Mouse (Mus musculus) urinary bladder, postnatal 10 days (tissue): Measurements from ENCODE around the gene Csgalnact2.

Source experiments
- DNase-seq: peaks from one replicate; pipeline ENCODE4 v3.0.0; 2022; ENCODE audit warnings: low spot score

The Csgalnact2 gene

DNA sequence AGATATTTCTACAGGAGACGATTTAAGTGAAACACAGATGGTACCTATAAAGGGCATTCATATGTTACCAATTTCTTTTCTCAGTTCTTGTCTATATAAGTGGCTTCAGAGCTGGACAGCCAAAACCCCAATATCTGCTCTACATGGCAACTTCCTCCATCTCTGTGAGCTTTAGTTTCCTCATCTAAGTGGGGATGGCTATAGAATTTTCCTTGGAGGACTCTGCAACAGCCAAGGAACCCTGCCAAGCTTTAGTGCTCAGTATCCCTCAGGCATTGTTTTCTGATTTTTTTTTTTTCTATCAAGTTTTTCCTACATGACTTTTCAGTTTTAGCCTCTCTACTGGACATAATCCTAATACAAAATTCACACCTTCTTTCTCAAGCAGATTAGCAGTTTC is 4.5 kb downstream of the Csgalnact2 start:
- DNase-seq, result no peak

DNA sequence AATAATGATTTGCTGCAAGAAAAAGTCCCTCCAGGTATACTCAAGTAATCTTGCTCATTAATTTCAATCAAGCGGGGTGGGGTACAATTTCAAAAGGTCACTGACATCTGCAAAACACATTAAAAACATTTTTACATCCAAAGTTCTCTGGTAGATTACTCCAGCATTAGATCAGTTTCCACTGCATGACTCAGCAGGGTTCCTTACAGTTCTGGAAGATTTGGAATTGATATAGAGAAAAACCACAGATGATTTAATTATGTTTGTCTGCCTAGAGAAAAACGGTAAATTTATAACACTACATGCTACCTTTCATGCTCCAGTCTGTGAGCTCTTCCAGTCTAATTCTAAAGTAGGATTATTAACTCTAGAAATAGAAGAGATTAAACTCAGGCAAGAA is 8.9 kb downstream of the Csgalnact2 start:
- DNase-seq, result no peak

DNA sequence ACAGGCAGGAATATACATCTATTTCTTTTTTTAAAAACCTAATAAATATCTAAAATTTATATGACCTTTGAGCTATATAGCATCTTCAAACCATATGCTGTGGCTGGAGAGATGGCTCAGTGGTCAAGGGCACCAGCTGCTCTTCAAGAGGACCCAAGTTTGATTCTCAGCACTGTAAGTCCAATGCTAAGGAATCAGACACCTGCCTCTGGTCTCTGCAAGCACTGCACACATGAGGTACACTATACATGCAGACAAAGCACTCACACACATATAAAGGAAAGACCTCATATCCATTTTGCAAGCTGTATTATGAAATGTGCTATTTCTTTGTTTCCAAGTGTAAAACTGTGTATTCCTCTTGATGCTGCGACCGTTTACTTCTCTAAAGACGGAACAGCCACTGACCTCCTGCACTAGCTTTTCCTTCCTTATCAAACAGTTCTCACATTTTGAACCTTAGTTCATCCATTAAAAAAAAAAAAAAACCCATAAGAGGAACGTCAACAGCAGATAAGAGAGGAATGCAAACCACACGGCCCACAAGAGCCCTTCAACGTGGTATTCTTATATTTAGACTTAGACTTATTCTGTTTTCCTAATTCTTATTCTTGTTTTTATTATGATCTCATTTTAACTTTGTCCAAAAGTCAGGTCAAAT is 11.0 kb downstream of the Csgalnact2 start:
- no peak for DNase-seq

DNA sequence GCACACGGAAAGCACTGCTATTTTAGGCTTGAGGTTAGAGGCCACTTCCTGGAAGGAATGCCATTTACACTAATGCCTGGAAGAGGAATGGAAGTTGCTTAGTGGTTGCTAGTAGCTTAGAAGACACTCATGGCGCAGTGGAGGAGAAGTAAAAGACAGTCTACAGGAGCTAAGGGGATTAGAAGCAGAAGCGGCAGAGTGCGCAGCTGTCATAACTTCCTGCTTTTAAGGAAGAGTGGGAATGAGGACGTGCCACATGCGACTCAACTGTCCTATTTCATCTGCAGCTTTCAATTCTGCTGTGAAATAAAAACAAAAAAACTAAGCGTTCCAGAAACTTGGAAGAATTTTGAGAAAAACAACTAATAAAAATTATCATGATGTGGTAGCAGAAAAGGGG is 11.7 kb downstream of the Csgalnact2 start:
- DNase-seq, result no peak

DNA sequence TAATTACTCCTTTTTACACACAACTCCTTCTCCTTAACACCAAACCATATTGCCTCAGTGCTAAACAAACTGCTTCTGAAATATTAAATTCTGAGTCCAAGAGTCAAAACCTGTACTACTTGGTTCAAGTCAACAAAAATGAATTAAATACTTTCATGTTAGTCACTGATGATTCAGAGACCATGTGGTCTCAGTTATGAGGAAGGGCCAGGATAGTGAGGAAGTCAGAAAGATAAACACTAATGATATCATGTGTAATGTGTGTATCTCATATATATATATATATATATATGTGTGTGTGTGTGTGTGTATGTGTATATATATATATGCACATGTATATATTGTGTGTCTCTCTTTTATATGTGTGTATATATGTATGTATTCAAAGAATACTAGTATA is 12.4 kb downstream of the Csgalnact2 start:
- DNase-seq, result no peak

DNA sequence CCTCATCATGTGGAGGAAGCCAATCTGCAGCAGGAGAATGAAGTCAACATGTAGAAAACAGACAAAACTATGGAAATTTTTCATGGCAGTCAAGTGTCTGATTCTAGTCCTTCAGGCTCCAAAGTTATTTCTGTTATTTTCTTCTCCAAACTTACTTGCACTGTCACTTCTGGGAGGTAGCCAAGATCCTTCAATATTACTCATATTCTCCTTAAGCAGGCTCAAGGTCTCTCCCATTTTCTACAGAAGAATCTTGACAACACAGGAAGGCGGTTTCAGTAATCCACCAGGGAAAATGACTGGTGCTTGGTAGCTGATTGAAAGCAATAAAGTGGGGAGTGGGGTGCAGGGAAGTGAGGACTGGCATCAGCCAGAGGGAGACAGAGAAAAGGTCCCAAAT is 16.2 kb downstream of the Csgalnact2 start:
- DNase-seq, result no peak

DNA sequence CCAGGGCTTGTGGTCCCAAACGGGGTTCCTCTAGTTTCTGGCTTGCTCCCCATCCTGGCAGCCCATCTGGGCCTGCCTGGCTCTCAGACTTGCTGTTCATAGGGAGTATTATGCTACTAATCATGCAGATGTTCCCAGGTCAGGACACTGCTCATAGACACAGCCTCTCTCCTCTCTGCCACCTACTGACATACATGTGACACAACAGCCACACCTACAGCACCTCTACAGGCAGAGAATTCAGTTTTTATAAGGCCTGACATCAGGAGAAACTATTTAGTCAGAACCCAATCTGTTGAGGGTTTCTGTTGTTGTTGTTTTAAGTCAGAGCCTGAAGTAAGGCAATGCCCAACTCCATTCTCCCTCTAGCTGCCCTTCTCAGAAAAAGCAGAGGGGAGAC is 27.1 kb downstream of the Csgalnact2 start:
- DNase-seq, result no peak

DNA sequence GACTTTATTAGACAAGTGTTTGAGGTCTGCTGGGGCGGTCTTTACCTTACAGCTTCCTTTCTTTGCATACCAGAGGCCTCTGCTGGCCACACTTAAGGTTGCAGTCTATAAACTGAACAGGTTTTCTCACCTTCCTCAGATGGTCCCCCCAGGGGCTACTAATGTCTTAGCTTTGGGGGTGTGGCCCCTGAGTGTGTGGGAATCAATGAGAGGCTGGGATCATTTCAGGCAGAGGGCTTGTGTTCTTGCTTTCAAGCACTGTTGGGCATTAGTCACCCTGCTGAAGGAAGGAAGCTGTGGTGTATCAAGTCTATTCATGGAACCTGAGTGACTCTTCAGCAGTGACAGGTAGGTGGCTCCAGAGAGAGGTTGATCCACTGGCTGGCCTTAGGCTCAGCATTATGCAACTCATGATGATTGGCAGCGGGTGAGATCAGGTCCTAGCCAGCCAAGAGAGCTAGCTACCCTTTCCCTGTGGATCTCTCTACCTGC is 39.6 kb downstream of the Csgalnact2 start:
- DNase-seq, result no peak

DNA sequence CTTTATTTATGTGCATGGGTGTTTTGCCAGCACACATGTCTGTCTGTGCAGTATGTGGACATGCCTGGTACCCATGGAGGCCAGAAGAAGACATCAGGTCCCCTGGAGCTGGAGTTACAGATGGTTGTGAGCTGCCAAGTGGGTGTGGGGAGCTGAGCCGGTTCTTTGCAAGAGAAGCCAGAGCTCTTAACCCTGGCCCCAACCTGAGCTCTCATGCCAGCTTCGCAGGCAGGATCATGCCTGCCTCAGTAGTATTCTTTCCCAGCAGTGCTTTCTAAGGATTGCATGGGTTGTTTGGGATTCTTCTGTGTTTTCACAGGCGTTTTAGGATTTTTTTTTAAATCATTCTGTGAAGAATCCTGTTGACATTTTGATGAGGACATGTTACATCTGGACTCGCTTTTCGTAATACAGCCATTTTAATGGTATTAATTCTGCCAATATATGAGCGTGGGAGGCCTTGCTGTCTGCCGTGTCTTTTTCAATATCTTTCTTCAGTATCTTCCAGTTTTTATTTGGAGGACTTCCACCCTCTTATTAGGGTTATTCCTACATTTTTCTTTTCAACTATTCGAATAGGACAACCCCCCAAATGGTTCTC is 41.1 kb downstream of the Csgalnact2 start:
- no peak for DNase-seq

DNA sequence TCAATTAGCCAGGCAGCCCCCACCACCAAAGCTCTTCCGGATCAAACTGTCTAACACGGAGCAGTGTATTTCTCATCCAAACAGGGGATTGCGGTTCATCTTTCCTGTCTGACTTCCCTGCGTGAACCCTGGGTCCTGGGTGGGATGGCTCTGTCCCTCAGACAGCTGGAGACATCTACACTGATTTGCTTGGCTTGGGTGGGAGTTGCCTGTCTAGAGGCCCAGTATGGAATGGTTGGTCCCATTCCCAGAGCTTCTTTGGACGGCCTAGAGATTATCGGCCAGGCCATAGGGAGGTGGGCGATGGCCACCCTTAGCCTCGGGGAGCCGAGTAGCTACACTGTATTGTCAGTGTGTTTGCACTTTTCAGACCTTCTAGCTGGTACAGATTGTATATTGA is 48.1 kb downstream of the Csgalnact2 start:
- DNase-seq, result no peak

DNA sequence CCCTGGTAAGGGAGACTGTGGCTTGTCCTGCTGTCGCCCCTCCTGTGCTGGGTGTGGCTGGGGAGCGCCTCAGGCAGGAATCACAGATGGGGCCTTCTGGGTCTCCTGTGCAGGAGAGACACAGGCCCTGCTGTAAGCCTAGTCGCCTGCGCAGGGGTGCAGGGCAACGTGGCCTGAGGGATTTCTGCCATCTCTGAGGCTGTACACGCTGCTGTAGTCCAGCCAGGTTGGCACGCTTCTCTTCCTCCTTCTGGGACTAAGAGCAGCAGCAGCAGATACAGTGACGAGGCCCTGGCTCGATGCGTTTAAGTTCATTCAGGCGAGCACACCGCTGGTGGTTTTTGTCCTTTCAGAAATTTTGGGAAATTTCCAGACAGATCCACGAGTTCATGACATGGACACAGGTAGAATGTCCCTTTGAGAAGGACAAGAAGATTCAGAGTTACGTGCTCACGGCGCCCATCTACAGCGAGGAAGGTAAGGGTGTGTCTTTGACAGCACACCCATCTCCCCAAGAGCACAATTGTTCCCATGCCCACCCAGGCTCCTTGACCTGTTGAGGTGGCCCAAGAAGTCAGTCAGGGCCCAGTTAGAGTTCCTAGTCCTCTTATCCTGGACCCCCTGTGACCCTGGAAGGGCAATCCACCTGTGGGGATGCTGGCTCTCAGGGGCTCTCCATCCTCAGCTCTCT is 50.0 kb downstream of the Csgalnact2 start:
- DNase-seq, result no peak

DNA sequence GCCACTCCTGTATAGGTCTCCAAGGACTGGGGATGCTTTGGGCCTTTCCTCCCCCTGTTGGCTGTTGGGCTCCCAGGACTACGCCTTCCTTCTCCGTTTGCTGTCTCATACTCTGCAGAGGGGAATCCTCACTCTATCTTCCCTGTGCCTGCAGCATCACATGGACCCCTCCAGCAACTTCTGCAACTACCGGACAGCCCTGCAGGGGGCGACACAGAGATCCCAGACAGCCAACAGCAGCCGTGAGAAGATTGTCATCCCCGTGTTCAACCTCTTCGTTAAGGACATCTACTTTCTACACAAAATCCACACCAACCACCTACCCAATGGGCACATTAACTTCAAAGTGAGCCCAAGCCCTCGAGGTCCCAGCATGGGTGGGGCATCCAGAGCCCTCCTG is 51.0 kb downstream of the Csgalnact2 start:
- DNase-seq, result no peak

DNA sequence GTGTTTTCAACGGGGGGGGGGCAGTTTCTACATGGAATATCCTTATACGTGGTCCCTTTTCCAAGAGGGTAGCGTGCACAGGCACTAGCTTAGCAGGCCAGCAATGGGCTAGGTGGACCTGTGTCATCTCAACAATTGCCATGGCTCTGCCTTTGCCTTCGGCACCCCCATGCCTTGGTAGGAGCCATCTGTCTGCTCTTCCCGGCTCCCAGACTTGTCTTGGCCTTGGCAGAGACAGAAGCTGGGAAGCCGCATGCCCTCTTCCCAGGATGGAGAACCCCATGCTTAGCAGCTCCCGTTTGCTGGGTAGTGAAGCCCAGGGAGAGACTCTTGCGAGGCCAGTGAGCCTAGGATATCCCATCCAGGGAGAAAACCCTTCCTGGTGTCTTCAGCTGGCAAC is 54.3 kb downstream of the Csgalnact2 start:
- no peak for DNase-seq

DNA sequence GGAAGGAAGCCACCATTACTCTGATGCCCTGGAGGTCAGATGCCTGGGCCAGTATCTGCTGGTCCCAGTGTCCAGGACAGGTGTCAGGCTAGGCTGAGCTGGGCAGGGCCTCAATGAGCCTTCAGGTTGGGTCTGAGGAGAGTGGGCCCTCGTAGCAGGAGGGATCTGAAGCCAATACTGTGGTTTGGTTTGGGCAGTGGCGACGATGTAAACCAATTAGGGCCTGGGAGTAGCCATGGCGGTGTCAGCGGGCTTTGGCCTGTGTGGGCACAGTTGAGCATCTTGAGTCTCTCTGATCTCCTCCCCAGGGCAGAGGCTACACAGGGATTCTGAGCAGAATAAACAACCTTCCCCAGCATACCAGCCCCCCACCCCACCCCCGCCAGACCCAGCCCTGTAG is 55.3 kb downstream of the Csgalnact2 start:
- no peak for DNase-seq

DNA sequence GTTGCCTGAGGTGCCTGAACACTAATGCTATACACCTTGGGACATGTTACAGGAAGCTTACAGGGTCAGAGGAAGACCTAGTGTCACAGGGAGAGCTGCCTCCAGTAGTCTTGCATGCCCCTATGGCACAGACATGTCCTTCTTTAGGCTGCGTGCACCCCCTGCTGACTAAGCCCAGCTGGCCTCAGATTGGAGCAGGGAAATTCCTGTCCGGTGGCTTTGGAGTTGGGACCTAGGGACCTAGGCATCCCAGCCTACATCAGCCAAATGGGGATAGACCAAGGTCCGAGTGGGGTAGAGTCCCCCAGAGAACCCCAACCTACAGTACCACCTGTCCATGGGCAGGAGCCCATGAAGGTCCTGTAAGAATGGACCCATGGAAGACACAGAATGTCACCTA is 56.6 kb downstream of the Csgalnact2 start:
- DNase-seq, result no peak

DNA sequence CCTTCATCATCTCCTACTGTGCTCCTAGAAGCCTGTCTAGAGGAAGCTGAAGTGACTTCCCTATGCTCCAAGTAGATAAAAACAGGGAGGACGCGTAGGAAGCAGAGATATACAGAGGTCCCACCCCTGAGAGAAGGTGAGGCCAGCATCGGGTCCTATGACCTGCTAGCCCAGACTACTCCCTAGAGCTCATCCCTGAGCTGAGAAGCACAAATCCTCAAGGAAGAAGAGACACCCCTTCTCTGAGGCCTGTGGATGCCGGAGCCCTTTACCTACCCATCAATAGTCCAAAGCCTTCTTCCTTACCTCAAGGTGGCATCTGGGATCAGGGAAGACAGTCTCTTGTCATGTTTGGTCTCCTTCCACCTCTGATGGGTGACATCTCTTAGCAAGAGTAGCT is 58.2 kb downstream of the Csgalnact2 start:
- no peak for DNase-seq

DNA sequence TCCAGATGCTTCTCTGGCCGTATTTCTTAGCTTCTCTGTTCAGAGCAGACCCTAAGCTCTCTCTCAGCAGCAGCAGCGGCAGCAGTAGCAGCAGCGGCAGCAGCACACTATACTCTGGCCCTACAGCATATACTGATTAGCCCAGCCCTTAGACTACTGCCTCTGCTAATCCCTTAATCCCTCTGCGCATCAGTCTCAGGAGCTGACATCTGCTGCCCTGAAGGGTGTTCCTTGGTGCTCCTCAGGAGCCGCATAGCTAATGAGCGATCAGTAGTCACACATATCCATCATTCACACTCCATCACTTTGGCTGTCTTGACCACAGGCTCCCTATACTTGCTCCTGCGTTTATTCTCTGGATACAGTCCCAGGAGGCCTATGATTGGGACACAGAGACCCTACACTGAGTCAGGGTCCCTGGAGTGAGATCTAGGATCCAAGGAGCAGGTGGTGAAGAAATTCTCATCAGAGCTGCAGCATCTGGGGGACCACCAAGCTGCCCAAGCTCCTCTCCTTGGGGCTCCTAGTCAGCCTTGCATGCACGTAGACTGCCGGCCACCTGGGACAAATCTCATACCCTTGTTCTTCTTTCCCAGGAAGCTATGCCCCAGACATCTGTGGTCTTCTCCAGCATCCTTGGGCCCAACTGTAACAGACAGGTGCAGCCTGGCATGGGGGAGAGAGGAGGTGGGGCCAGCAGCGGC is 59.0 kb downstream of the Csgalnact2 start:
- DNase-seq, result no peak

DNA sequence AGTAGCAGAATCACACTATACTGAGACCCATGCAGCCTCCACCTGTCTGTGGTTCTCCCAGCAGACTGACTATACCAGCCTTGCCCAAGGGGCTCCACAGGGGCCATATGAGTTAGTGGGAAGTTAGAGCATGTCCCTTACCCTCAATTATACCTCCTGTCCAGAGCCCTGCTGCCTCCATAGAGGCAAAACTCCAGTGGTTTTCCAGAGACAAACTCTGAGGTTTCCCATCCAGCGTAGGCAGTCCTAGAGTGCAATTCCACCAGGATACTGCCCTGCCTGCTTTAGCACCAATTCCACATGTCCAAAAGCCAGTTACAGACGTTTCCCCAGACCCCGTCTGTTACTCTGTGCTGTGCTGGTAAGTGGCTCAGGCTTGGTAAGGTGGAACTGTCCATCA is 59.6 kb downstream of the Csgalnact2 start:
- DNase-seq, result no peak

DNA sequence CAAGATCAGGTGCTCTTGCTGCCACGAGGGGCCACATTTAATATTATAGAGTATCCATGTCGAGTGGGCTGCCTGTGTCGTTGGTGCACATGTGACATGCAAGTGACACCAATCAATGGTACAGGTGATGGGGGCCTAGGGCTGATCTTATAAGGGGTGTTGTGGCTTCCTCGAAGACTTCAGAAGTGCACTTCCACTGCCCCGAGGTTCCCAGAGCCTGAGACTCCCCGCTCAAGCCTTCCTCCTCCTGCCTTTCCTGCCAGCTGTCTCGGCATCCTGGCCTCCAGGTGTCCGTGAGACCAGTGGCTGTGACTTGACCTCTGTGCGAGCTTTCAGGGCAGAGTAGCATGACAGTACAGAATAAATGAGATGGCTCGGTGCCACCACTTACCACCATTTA is 60.2 kb downstream of the Csgalnact2 start:
- DNase-seq, result no peak

DNA sequence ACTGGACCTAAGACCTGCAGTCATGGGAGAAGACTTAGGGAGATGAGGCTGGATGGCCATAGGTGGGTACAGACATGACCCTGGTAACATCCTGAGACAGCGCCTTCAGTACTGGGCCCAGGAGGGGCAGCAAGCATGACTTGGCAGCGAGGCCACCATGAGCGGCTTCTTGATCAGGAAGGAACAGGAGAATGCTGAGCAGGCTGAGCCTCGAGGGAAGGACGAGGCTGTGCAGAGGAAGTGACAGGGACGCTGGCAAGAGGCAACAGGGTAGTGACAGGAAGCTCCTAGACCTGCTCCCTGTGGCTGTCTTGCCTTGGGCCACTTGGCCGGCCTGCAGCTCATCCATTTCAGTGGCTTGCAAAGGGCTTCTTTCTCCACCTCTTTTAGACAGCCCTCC is 61.5 kb downstream of the Csgalnact2 start:
- no peak for DNase-seq

DNA sequence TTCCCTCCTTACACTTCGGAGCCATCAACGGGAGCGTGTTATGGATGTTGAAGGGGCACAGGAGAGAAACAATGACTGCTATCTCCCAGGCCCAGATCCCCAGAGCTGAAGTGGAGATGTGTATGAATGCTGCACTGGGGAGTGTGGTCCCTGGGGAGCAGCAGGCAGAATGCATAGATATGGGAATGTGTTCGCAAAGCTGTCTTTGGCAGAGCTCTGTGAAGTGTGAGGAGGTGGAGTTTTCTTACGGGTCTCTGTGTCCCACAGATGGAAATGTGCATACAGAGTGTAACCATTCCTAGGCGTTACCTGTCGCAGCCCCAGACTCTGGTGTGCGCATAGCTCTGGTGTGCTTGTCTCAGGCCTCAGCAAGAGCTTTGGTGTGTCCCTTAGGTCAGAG is 62.2 kb downstream of the Csgalnact2 start:
- DNase-seq, result no peak

DNA sequence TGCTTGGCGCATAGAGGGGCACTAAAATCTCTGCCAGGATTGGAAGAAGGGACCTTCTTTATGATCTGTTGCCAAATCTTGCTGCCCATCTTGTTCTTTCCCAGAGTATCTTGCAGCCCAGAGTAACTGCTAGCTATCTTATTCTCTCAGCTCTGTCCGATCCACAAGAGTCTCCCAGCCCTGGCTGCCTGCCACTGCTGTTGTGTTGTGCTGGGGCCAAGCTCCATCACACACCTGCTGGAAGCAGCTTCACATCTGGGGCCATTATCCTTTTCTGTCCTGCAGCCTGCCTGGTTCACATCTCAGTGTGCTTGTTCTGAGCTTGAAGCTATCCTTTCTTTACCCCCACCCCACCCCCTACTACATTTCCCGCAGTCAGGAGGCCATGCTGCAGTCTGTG is 62.7 kb downstream of the Csgalnact2 start:
- no peak for DNase-seq

DNA sequence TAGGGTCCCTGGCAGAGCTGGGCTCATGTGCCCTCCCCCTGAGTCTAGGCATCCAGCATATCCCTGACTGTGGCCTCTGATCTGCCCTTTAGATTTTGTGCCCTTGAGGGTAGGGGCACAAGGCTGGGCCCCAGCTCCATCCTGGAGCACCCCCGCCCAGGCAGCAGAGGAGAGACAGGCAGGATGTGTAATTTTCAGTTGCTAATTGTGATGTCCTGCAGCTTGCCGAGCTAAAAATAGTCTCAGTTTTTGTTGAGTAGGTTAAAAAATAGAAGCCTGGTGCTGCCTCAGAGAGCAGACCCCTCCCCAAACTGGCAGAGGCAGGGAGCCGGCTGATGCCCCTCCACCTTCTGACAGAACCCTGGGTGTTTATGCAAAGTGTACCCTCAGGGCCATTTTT is 64.8 kb downstream of the Csgalnact2 start:
- DNase-seq, result no peak
